In the genomic region with DNA sequence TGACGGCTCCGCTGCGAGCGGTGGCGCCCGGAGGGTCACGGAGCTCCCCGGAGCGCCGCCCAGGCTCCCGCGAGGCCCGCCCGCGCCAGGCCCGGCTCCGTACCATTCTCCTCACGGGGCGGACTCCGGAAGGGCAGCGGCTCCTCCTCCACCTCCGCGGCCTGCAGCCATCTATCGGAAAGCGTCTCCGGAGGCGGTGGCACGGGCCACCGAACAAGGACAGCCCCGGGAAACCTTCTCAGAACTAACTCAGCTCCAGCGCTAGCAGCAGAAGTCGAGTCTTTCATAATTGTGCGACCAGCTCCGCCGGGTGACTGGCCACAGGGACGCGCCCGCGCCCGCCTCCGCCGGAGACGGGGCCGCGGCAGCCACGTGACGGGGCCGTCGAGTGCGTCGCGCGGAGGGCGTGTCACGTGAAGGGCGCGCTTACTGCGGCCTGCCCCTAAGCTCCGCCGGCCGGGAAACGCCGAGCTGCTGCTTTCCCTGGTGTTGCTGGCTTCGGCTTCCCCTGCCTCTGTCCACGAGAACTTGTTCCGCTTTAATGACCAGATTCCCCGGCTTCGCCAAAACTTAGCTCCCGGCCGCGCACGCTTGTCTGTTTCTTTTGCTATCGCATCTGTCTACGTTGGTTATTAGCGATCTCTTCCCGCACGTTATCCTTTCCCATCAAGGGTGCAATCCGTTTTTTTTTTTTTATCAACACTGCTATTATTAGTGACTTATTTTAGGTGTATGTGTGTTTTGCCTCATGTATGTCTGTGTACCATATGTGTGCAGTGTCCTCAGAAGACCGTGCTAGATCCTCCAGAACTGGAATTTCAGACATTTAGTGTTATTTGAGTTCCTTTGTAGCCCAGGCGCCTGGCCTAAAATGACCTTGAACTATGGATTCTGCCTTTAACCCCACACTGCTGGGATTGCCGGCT, we compare ENCODE assay signal across 8 mouse cellular contexts. TPM values are rescaled to one million over a fixed set of nuclear protein-coding genes. Genes with fewer than 3 reads are reported as not detected.
DNase-seq lines count a peak whose midpoint lies in the region; ATAC-seq and TF ChIP-seq lines count a peak whose summit lies in the region.

A gene (minus strand): TSS at position 360 of the 926 bp plus-strand sequence.

- no peak for TF ChIP-seq EP300 in liver, embryonic 14.5 days (IDR thresholded peaks at IDR 0.05; ENCODE audit: low read depth)
- TF ChIP-seq EP300 in stomach, postnatal 0 days (optimal IDR thresholded peaks at IDR 0.05) = no peak

- no peak for TF ChIP-seq CTCF in liver, embryonic 14.5 days (IDR thresholded peaks at IDR 0.05; ENCODE audit: low read depth)
- TF ChIP-seq CTCF in stomach, postnatal 0 days (IDR thresholded peaks at IDR 0.05; ENCODE audit: low read depth) = no peak; the same call in 1 of the 2 replicates

- peaks cover 26% of the 10 kb centered on the region for H3K4me1 ChIP-seq in forebrain, embryonic 10.5 days
- H3K4me1 ChIP-seq in heart, embryonic 15.5 days (replicated peaks) = peaks cover 15% of the 10 kb centered on the region
- H3K4me1 ChIP-seq in liver, embryonic 14.5 days (replicated peaks; ENCODE audit: control insufficient read depth in 2 of 2, insufficient read depth in 2 of 2, low read length in 1 of 2) = peaks cover 3 to 9% of the 10 kb centered on the region in 2 experiments
- peaks cover 3% of the 10 kb centered on the region; the same call in 1 of the 2 replicates for H3K4me1 ChIP-seq in neural tube, embryonic 11.5 days (ENCODE audit: control insufficient read depth, insufficient read depth, low read length)
- H3K4me1 ChIP-seq in stomach, postnatal 0 days (replicated peaks; ENCODE audit: control insufficient read depth, insufficient read depth) = no peaks in the 10 kb centered on the region

- H3K27ac ChIP-seq in forebrain, embryonic 10.5 days = peak within 1 kb of the TSS; percentile 97
- H3K27ac ChIP-seq in heart, embryonic 15.5 days = peak within 1 kb of the TSS; percentile 99
- peak within 1 kb of the TSS; percentile 94 for H3K27ac ChIP-seq in liver, embryonic 14.5 days
- H3K27ac ChIP-seq in neural tube, embryonic 11.5 days (ENCODE audit: low read depth, low read length) = peak within 1 kb of the TSS; percentile 93
- peak within 1 kb of the TSS; percentile 99 for H3K27ac ChIP-seq in stomach, postnatal 0 days (replicated peaks)

- no peaks in the 10 kb centered on the region for H3K27me3 ChIP-seq in forebrain, embryonic 10.5 days (ENCODE audit: poor library complexity, severe bottlenecking)
- H3K27me3 ChIP-seq in heart, embryonic 15.5 days = no peaks in the 10 kb centered on the region
- H3K27me3 ChIP-seq in liver, embryonic 14.5 days (ENCODE audit: control insufficient read depth, insufficient read depth, low read length) = no peaks in the 10 kb centered on the region
- H3K27me3 ChIP-seq in neural tube, embryonic 11.5 days (ENCODE audit: control insufficient read depth, insufficient read depth, low read length) = no peaks in the 10 kb centered on the region
- H3K27me3 ChIP-seq in stomach, postnatal 0 days (ENCODE audit: control insufficient read depth, insufficient read depth, low read length) = no peaks in the 10 kb centered on the region

- DNase-seq in CD8-positive naive resting alpha-beta T cell, adult 2 months (ENCODE audit: low read depth in 2 of 2, low spot score in 2 of 2) = peak; percentile 81 to 83
- DNase-seq in c-Kit-positive CD71-negative TER-119-negative erythroid progenitor cells, embryonic 14.5 days (ENCODE audit: low read depth) = peak; percentile 81
- peak; percentile 87 for DNase-seq in forebrain, embryonic 10.5 days (ENCODE audit: extremely low spot score, low spot score)
- DNase-seq in kidney, postnatal 25 days = peak; percentile 93 to 98
- DNase-seq in liver, embryonic 14.5 days (ENCODE audit: low read depth in 3 of 3, low spot score in 3 of 3) = peak; percentile 83 to 86 (median 86)
- DNase-seq in neural tube, embryonic 11.5 days (ENCODE audit: low spot score) = peak; percentile 97
- peak; percentile 95 for DNase-seq in stomach, postnatal 0 days (ENCODE audit: low spot score)

- no peaks in the 10 kb centered on the region for H3K36me3 ChIP-seq in forebrain, embryonic 10.5 days (replicated peaks)
- H3K36me3 ChIP-seq in heart, embryonic 15.5 days = no peaks in the 10 kb centered on the region
- H3K36me3 ChIP-seq in liver, embryonic 14.5 days (replicated peaks; ENCODE audit: control insufficient read depth, insufficient read depth, low read depth) = no peaks in the 10 kb centered on the region
- H3K36me3 ChIP-seq in neural tube, embryonic 11.5 days (ENCODE audit: control insufficient read depth, insufficient read depth, low read length) = no peaks in the 10 kb centered on the region
- no peaks in the 10 kb centered on the region for H3K36me3 ChIP-seq in stomach, postnatal 0 days (ENCODE audit: control insufficient read depth, insufficient read depth, low read length)

- peak within 1 kb of the TSS; percentile 83 for H3K4me3 ChIP-seq in forebrain, embryonic 10.5 days
- H3K4me3 ChIP-seq in heart, embryonic 15.5 days = peak within 1 kb of the TSS; percentile 85
- peak within 1 kb of the TSS; percentile 81 to 95 for H3K4me3 ChIP-seq in liver, embryonic 14.5 days (ENCODE audit: insufficient read depth in 1 of 2, low read depth in 2 of 2, low read length in 2 of 2)
- H3K4me3 ChIP-seq in neural tube, embryonic 11.5 days (ENCODE audit: low read depth, low read length) = peak within 1 kb of the TSS; percentile 84
- peak within 1 kb of the TSS; percentile 88 for H3K4me3 ChIP-seq in stomach, postnatal 0 days (ENCODE audit: low read depth, low read length)

- H3K4me2 ChIP-seq in heart, embryonic 15.5 days = peak within 1 kb of the TSS; percentile 64
- H3K4me2 ChIP-seq in liver, embryonic 14.5 days (ENCODE audit: low read depth) = peak within 1 kb of the TSS; percentile 79
- H3K4me2 ChIP-seq in neural tube, embryonic 11.5 days (ENCODE audit: low read depth) = peak within 1 kb of the TSS; percentile 63
- H3K4me2 ChIP-seq in stomach, postnatal 0 days (replicated peaks; ENCODE audit: low read depth) = peak within 1 kb of the TSS; percentile 72

- 1% methylated on average over 74 of the region's 81 CpGs for WGBS in forebrain, embryonic 10.5 days
- under 1% methylated on average over 67 of the region's 81 CpGs for WGBS in heart, embryonic 15.5 days
- 1% methylated on average over 81 of the region's 81 CpGs for WGBS in liver, embryonic 14.5 days (ENCODE audit: insufficient replicate concordance)
- WGBS in neural tube, embryonic 11.5 days = under 1% methylated on average over 81 of the region's 81 CpGs
- WGBS in stomach, postnatal 0 days = under 1% methylated on average over 81 of the region's 81 CpGs

- H3K9ac ChIP-seq in heart, embryonic 15.5 days = peak within 1 kb of the TSS; percentile 95
- H3K9ac ChIP-seq in liver, embryonic 14.5 days (replicated peaks) = peak within 1 kb of the TSS; percentile 71
- peak within 1 kb of the TSS; percentile 91 for H3K9ac ChIP-seq in neural tube, embryonic 11.5 days (ENCODE audit: low read length)
- peak within 1 kb of the TSS; percentile 86 for H3K9ac ChIP-seq in stomach, postnatal 0 days (ENCODE audit: low read length)

- H3K9me3 ChIP-seq in forebrain, embryonic 10.5 days = no peaks in the 10 kb centered on the region
- no peaks in the 10 kb centered on the region for H3K9me3 ChIP-seq in heart, embryonic 15.5 days (replicated peaks)
- no peaks in the 10 kb centered on the region for H3K9me3 ChIP-seq in liver, embryonic 14.5 days (ENCODE audit: control insufficient read depth, low read length)
- H3K9me3 ChIP-seq in neural tube, embryonic 11.5 days (ENCODE audit: control insufficient read depth, low read length) = no peaks in the 10 kb centered on the region
- H3K9me3 ChIP-seq in stomach, postnatal 0 days (ENCODE audit: control insufficient read depth, low read length) = no peaks in the 10 kb centered on the region

- peak; percentile 97 for ATAC-seq in heart, embryonic 15.5 days (replicated peaks; ENCODE audit: insufficient number of reproducible peaks, insufficient read depth, low FRiP score, low read depth)
- ATAC-seq in liver, embryonic 14.5 days (ENCODE audit: insufficient read depth) = peak; percentile 97
- ATAC-seq in neural tube, embryonic 11.5 days (ENCODE audit: insufficient read depth, low FRiP score, low TSS enrichment) = peak; percentile 97
- peak; percentile 98 for ATAC-seq in stomach, postnatal 0 days (ENCODE audit: low FRiP score, low TSS enrichment)

RNA-seq across cellular contexts. Expression of the gene that starts here (rescaled TPM):
- polyA plus RNA-seq in forebrain, embryonic 10.5 days (2016; fragmentation: Nextera tagmentation; extraction: Ambion mirVana) = 48.7 and 49.2 TPM in 2 replicates
- 40.1 and 42.7 TPM in 2 replicates for polyA plus RNA-seq in heart, embryonic 15.5 days (2015; fragmentation: Nextera tagmentation; extraction: Ambion mirVana)
- 10.1 and 15.1 TPM in 2 replicates for polyA plus RNA-seq in liver, embryonic 14.5 days (2012; rRNA removed)
- 13.8 and 15.8 TPM in 2 replicates for polyA plus RNA-seq in liver, embryonic 14.5 days (2014; fragmentation: Nextera tagmentation; extraction: Ambion mirVana)
- polyA plus RNA-seq in neural tube, embryonic 11.5 days (2014; fragmentation: Nextera tagmentation; extraction: Ambion mirVana) = 36.1 and 36.4 TPM in 2 replicates
- polyA plus RNA-seq in stomach, postnatal 0 days (2015; fragmentation: Nextera tagmentation; extraction: Ambion mirVana) = 18.6 and 22.4 TPM in 2 replicates

Comparison
In these comparisons a context has a peak if more than half of its experiments do, and no peak if none do; other contexts are left out.
1. Peak in every context shown above with its lines: DNase-seq, ATAC-seq, H3K4me3 ChIP-seq and H3K27ac ChIP-seq.